Mouse (Mus musculus) thymus, adult 2 months (tissue): ENCODE measurements around the gene Vamp2. TPM values are rescaled to one million over a fixed set of nuclear protein-coding genes. Genes with fewer than 3 reads are reported as not detected.

ENCODE experiments used
- DNase-seq: peaks from one replicate; pipeline ENCODE4 v3.0.0; 2021
- H3K27ac ChIP-seq: fragments of 200-500 bp; 2 replicates; pipeline ENCODE4 v1.5.1; 2012; ENCODE audit warnings: low read length, control low read depth; ENCODE audit not compliant: control insufficient read depth, insufficient read depth
- H3K27me3 ChIP-seq: fragments of 200-500 bp; 2 replicates; pipeline ENCODE4 v1.6.1; 2012; ENCODE audit warnings: mild to moderate bottlenecking, low read length, moderate library complexity, mixed read lengths; ENCODE audit not compliant: control insufficient read depth, insufficient read depth
- H3K36me3 ChIP-seq: fragments of 200-500 bp; 2 replicates; pipeline ENCODE4 v1.6.1; 2012; ENCODE audit warnings: mild to moderate bottlenecking, low read length, moderate library complexity; ENCODE audit not compliant: control insufficient read depth, insufficient read depth
- H3K4me1 ChIP-seq: fragments of 200-500 bp; replicated peaks from 2 replicates; pipeline ENCODE4 v1.6.1; 2012; ENCODE audit warnings: low read length; ENCODE audit not compliant: control insufficient read depth, insufficient read depth
- H3K4me3 ChIP-seq: fragments of 200-500 bp; 2 replicates; pipeline ENCODE4 v1.5.1; 2012; ENCODE audit warnings: mild to moderate bottlenecking, low read length, control low read depth, moderate library complexity; ENCODE audit not compliant: control insufficient read depth, insufficient read depth
- CTCF ChIP-seq: fragments of 200-500 bp; IDR thresholded peaks from 2 replicates; pipeline ENCODE4 v1.5.1; 2012; ENCODE audit warnings: mild to moderate bottlenecking, control low read depth, low read length, moderate library complexity, borderline replicate concordance; ENCODE audit not compliant: control insufficient read depth, poor library complexity, insufficient read depth; ENCODE audit errors: extremely low read depth
- POLR2A ChIP-seq: fragments of 200-500 bp; IDR thresholded peaks from 2 replicates; pipeline ENCODE4 v1.6.1; 2012; ENCODE audit warnings: mild to moderate bottlenecking, low read length, control low read depth, moderate library complexity; ENCODE audit not compliant: control insufficient read depth, poor library complexity, insufficient read depth; ENCODE audit errors: extremely low read depth
- WGBS: fragments of 180-500 bp; shearing (Covaris S2); methylation state at CpG from one replicate; pipeline ENCODE4 v1.1.7; 2018; 5-methylcytosine and 5-hydroxymethylcytosine counted together
- polyA plus RNA-seq: library from polyadenylated mRNA; depleted of rRNA; stranded (reverse); fragments of >200 nt; gene quantifications from 2 replicates; pipeline ENCODE4 v1.2.3, GENCODE M21; 2012

Vamp2 gene
- polyA plus RNA-seq, 1 experiment: 159 TPM

GRCm38 (mm10) chr11:69125919-69126705, 37.8 kb downstream of the Vamp2 start:
- H3K4me1 ChIP-seq: peaks cover 25% of the 10 kb centered on the region
- no peak for TF ChIP-seq CTCF
- no peak for TF ChIP-seq POLR2A
- no peak overlapping the region for H3K27ac ChIP-seq
- H3K27me3 ChIP-seq: peaks cover 10% of the 10 kb centered on the region
- H3K36me3 ChIP-seq: no peaks in the 10 kb centered on the region
- peak overlapping the region; percentile 67 for H3K4me3 ChIP-seq
- WGBS: 10% methylated on average over 20 of the region's 20 CpGs
- DNase-seq: no peak

GRCm38 (mm10) chr11:69126706-69127095, 38.4 kb downstream of the Vamp2 start:
- no peaks in the 10 kb centered on the region for H3K36me3 ChIP-seq
- H3K4me3 ChIP-seq: no peak overlapping the region
- no peak for DNase-seq
- peaks cover 6% of the 10 kb centered on the region for H3K27me3 ChIP-seq
- no peak for TF ChIP-seq CTCF
- TF ChIP-seq POLR2A: no peak
- peaks cover 19% of the 10 kb centered on the region for H3K4me1 ChIP-seq
- no peak overlapping the region for H3K27ac ChIP-seq
- WGBS: 77% methylated on average over 2 of the region's 2 CpGs

GRCm38 (mm10) chr11:69128426-69129122, 40.3 kb downstream of the Vamp2 start:
- TF ChIP-seq CTCF (no peak), POLR2A (no peak)
- no peak for DNase-seq
- H3K27ac ChIP-seq: no peak overlapping the region
- no peaks in the 10 kb centered on the region for H3K36me3 ChIP-seq
- H3K27me3 ChIP-seq: no peaks in the 10 kb centered on the region
- WGBS: 75% methylated on average over 8 of the region's 8 CpGs
- H3K4me1 ChIP-seq: peaks cover 12% of the 10 kb centered on the region
- no peak overlapping the region for H3K4me3 ChIP-seq

GRCm38 (mm10) chr11:69133566-69133922, 45.3 kb downstream of the Vamp2 start:
- TF ChIP-seq CTCF (no peak), POLR2A (no peak)
- no peak for DNase-seq
- Histone ChIP-seq H3K4me3 (no peak overlapping the region), H3K27me3 (no peaks in the 10 kb centered on the region), H3K4me1 (peaks cover 11% of the 10 kb centered on the region), H3K27ac (no peak overlapping the region), H3K36me3 (no peaks in the 10 kb centered on the region)
- 77% methylated on average over 5 of the region's 5 CpGs for WGBS

- no peaks in the 10 kb centered on the region for H3K27me3 ChIP-seq
- peak; percentile 48 for DNase-seq
- H3K36me3 ChIP-seq: no peaks in the 10 kb centered on the region
- H3K27ac ChIP-seq: no peak overlapping the region
- TF ChIP-seq POLR2A (no peak), CTCF (peak; percentile 49; the same call in 1 of the 2 replicates)
- 11% methylated on average over 34 of the region's 34 CpGs for WGBS
- peak overlapping the region; percentile 32 for H3K4me3 ChIP-seq
- peaks cover 11% of the 10 kb centered on the region for H3K4me1 ChIP-seq
Observed at GRCm38 (mm10) chr11:69133923-69134621, 45.8 kb downstream of the Vamp2 start.

- Histone ChIP-seq H3K4me3 (no peak overlapping the region), H3K27me3 (no peaks in the 10 kb centered on the region)
Observed at GRCm38 (mm10) chr11:69134622-69134968, 46.3 kb downstream of the Vamp2 start.

More at GRCm38 (mm10) chr11:69134622-69134968, 46.3 kb downstream of the Vamp2 start:
- TF ChIP-seq POLR2A (no peak), CTCF (no peak)
- peaks cover 11% of the 10 kb centered on the region for H3K4me1 ChIP-seq
- no peaks in the 10 kb centered on the region for H3K36me3 ChIP-seq
- 80% methylated on average over 8 of the region's 8 CpGs for WGBS
- no peak overlapping the region for H3K27ac ChIP-seq
- DNase-seq: no peak
